Mouse (Mus musculus) retina, embryonic 14.5 days (tissue): ENCODE measurements around the gene Olfr1362.

Source experiments
- DNase-seq: peaks from one replicate; pipeline ENCODE4 v3.0.0-alpha.2; 2015; ENCODE audit warnings: low spot score

Olfr1362 gene

GRCm38 (mm10) chr13:21613922-21614321 lies at the start of gene Olfr1362:
Gene Olfr1362, minus strand, starts transcription at chr13:21614022.
- DNase-seq = no peak

GRCm38 (mm10) chr13:21663286-21663685 lies 49.5 kb upstream of the Olfr1362 start, which contains the start of gene Olfr1361:
Gene Olfr1361, minus strand, starts transcription at chr13:21663386.
- DNase-seq = no peak

- DNase-seq = no peak
These were observed 28.6 kb upstream of the Olfr1362 start, which contains the start of gene Olfr11 for GRCm38 (mm10) chr13:21642418-21642817. Gene Olfr11, minus strand, starts transcription at chr13:21642518.

GRCm38 (mm10) chr13:21591618-21592017 lies 22.2 kb downstream of the Olfr1362 start:
- no peak for DNase-seq

GRCm38 (mm10) chr13:21581659-21582058 lies 32.2 kb downstream of the Olfr1362 start, which contains the start of gene Olfr1364:
Gene Olfr1364, minus strand, starts transcription at chr13:21581759.
- DNase-seq = no peak
